Mouse (Mus musculus) neural tube, embryonic 14.5 days (tissue): ENCODE measurements around the gene Rabep1. TPM values are rescaled to one million over a fixed set of nuclear protein-coding genes. Genes with fewer than 3 reads are reported as not detected.
"Not testable (repeated sequence)": the region's sequence is repeated elsewhere in the genome, so short reads cannot be mapped to it uniquely, and the experiment has no call there.

Experiments
- ATAC-seq: fragments of 200-750 bp; cut with Nextera tagmentation; 2 replicates; pipeline ENCODE4 v1.8.0; 2017; ENCODE audit warnings: low read depth, mild to moderate bottlenecking, moderate TSS enrichment, moderate library complexity
- H3K27ac ChIP-seq: fragments of 300-500 bp; sonication (generic); 2 replicates; pipeline ENCODE4 v1.5.1; 2014; ENCODE audit warnings: low read depth, mild to moderate bottlenecking, control low read depth, low read length, moderate library complexity, mixed read lengths
- H3K27me3 ChIP-seq: fragments of 300-500 bp; sonication (generic); 2 replicates; pipeline ENCODE4 v1.6.1; 2014; ENCODE audit warnings: low read length; ENCODE audit not compliant: control insufficient read depth, insufficient read depth
- H3K36me3 ChIP-seq: fragments of 300-500 bp; sonication (generic); 2 replicates; pipeline ENCODE4 v1.6.1; 2014; ENCODE audit warnings: low read length, mixed read lengths; ENCODE audit not compliant: control insufficient read depth, insufficient read depth
- H3K4me1 ChIP-seq: fragments of 300-500 bp; sonication (generic); 2 replicates; pipeline ENCODE4 v1.6.1; 2014; ENCODE audit warnings: low read length; ENCODE audit not compliant: control insufficient read depth, insufficient read depth
- H3K4me2 ChIP-seq: fragments of 300-500 bp; sonication (generic); 2 replicates; pipeline ENCODE4 v1.6.1; 2014; ENCODE audit warnings: mild to moderate bottlenecking, low read depth, low read length, control low read depth
- H3K4me3 ChIP-seq: fragments of 300-500 bp; sonication (generic); 2 replicates; pipeline ENCODE4 v1.5.1; 2014; ENCODE audit warnings: low read depth, low read length, control low read depth, mixed read lengths
- H3K9ac ChIP-seq: fragments of 300-500 bp; sonication (generic); replicated peaks from 2 replicates; pipeline ENCODE4 v1.6.1; 2014; ENCODE audit warnings: low read depth, mild to moderate bottlenecking, control low read depth, low read length, mixed read lengths
- H3K9me3 ChIP-seq: fragments of 300-500 bp; sonication (generic); 2 replicates; pipeline ENCODE4 v1.6.1; 2016; ENCODE audit warnings: low read length; ENCODE audit not compliant: control insufficient read depth
- WGBS: fragments of 180-500 bp; shearing (Covaris S2); extraction: QIAGEN DNeasy Blood & Tissue Kit; methylation state at CpG from one replicate; pipeline ENCODE4 v1.1.7; 2014; 5-methylcytosine and 5-hydroxymethylcytosine counted together
- polyA plus RNA-seq: library from polyadenylated mRNA; unstranded; fragments of >200 nt; fragmentation: Nextera tagmentation; extraction: Ambion mirVana; gene quantifications from 2 replicates; pipeline ENCODE4 v1.2.1, GENCODE M21; 2014

Gene Rabep1
- polyA plus RNA-seq, 1 experiment from 2014 or later: 80.7 TPM

DNA sequence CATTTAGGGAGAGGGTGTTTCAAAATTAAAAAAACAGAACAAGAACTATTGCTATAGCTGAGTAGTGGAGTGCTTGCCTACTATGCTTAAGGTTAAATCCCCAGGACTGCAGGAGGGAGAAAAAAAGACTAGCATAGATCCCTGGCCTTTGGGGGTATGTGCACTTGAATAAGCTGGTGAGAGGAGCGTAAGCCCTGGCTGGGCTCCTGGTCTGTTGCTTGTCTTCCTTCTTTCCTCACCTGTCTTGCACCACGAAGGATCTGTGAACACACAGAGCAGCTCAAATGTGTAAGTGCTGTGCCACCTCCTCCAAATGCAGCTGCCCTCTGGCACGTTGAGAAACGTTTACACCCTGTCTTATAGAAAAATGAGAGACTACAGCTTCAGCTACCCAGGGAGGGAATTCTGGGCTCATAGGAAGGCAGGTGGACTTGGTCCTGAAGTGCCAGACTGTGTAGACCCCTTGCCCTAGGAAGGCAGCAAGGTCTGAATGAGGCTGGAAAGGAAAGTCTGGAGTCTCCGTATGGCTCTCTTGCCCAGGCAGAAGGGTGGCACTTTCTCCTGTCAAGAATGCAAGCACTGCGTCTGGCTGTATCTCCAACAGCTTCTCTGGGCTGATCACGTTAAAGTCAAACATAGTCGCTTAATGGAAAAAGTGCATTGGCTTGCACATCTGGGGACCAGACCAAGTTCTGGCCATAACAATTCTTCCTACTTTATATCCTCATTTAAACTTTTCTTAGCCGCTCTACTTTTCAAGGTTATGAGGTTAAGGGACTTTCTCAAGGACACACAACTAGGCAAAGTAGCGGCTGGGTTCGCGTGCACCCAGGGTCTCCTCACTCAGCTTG is 652 bp upstream of the Rabep1 start:
- peak overlapping the region; percentile 94 for H3K4me3 ChIP-seq
- H3K27ac ChIP-seq: no peak overlapping the region
- H3K9me3 ChIP-seq: no peaks in the 10 kb centered on the region
- H3K4me2 ChIP-seq: peak overlapping the region; percentile 89
- H3K9ac ChIP-seq: no peak overlapping the region
- H3K36me3 ChIP-seq: no peaks in the 10 kb centered on the region
- peak; percentile 26; the same call in 1 of the 2 replicates for ATAC-seq
- peaks cover 12% of the 10 kb centered on the region for H3K4me1 ChIP-seq
- H3K27me3 ChIP-seq: no peaks in the 10 kb centered on the region; the same call in 1 of the 2 replicates
- 21% methylated on average over 12 of the region's 12 CpGs for WGBS

DNA sequence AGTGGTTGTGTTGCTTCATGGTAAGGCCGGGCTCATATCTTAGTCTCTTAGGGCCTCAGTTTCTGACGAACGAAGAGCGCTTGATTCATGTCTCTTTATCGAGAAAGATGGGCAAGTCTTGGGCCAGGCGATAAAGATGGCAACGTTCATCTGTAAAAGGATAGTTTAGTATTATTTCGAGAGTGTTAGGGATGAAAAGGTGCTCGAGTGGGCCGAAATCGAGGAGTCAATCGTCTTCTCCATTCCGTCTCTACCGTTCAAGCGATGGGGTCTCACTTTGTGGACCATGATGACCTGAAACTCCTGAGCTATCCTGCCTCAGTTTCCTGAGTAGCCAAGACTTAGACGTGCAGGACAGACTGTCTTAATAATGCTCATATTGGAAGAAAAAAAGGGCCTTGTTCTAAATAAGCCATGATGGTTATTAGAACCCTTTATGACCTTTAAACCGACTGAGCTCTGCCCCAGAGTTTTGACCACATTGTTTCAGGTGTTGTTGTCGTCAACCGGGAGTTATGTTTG is 940 bp downstream of the Rabep1 start:
- H3K4me1 ChIP-seq: peaks cover 12% of the 10 kb centered on the region
- no peaks in the 10 kb centered on the region; the same call in 1 of the 2 replicates for H3K27me3 ChIP-seq
- H3K4me3 ChIP-seq: peak overlapping the region; percentile 94
- WGBS: 6% methylated on average over 19 of the region's 19 CpGs
- H3K9me3 ChIP-seq: no peaks in the 10 kb centered on the region
- no peaks in the 10 kb centered on the region for H3K36me3 ChIP-seq
- H3K27ac ChIP-seq: no peak overlapping the region
- ATAC-seq: no peak
- H3K4me2 ChIP-seq: peak overlapping the region; percentile 89
- H3K9ac ChIP-seq: peak overlapping the region; percentile 98

DNA sequence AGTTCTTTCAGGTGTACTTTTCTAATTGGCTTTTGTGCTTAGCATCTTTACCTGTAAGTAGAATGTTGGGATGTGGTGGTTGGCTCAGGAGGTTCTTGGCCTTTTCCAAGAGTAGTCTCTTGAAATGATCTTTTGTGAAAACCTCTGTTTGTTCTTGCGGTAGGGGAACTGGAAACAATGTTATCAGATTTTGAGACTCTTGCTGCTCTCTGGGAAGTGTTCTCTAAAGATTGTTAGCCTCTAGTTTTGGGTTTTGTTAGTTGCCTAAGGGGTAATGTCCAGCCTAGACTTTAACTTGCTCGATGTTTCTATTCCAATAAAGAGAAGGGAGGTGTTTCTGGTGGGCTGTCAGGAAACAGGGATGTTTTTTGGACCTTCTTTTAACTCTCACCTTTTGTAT is 1.5 kb downstream of the Rabep1 start:
- H3K9ac ChIP-seq: peak overlapping the region; percentile 98; the same call in 1 of the 2 replicates
- 65% methylated on average over 2 of the region's 2 CpGs for WGBS
- no peak for ATAC-seq

DNA sequence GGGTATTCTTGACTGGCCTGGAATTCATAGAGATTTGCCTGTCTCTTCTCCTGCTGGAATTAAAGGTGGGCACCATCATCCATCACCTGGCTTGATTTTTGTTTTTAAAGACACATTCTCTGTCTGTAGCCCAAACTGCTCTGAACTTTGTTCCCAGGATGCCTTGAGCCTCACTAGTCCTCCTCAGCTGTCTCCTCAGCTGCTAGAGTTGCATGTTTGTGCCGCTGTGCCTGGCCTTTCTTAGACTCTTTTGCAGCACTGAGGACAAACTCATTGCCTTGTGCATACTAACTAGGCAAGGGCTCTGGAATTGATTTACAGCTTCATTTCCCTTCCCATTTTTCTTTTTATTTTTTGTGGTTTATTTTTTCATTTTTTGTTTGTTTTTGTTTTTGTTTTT is 15.8 kb downstream of the Rabep1 start:
- H3K4me3 ChIP-seq: no peak overlapping the region
- no peak overlapping the region for H3K27ac ChIP-seq
- no peak overlapping the region for H3K9ac ChIP-seq
- no peak for ATAC-seq
- H3K4me1 ChIP-seq: no peaks in the 10 kb centered on the region
- no peak overlapping the region for H3K4me2 ChIP-seq
- H3K9me3 ChIP-seq: no peaks in the 10 kb centered on the region
- no peaks in the 10 kb centered on the region for H3K36me3 ChIP-seq
- no peaks in the 10 kb centered on the region for H3K27me3 ChIP-seq
- WGBS: 75% methylated on average over 1 of the region's 1 CpGs

More for the DNA sequence above, 1.5 kb downstream of the Rabep1 start:
- peaks cover 12% of the 10 kb centered on the region for H3K4me1 ChIP-seq
- H3K27me3 ChIP-seq: no peaks in the 10 kb centered on the region; the same call in 1 of the 2 replicates
- H3K27ac ChIP-seq: no peak overlapping the region
- no peaks in the 10 kb centered on the region for H3K9me3 ChIP-seq
- peak overlapping the region; percentile 89 for H3K4me2 ChIP-seq
- no peaks in the 10 kb centered on the region for H3K36me3 ChIP-seq
- H3K4me3 ChIP-seq: peak overlapping the region; percentile 94

DNA sequence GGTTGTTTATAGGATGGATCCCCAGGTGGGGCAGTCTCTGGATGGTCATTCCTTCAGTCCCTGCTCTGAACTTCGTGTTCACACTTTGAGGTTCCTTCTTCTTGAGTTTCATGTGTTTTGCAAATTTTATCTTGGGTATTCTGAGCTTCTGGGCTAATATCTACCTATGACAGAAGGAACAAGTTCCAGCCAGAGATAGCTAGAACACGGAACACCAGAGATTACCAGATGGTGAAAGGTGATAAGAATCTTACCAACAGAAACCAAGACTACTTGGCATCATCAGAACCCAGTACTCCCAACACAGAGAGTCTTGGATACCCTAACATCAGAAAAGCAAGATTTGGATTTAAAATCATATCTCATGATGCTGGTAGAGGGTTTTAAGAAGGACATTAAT is 18.6 kb downstream of the Rabep1 start:
- H3K36me3 ChIP-seq, H3K27ac ChIP-seq, H3K4me3 ChIP-seq, H3K9me3 ChIP-seq, H3K27me3 ChIP-seq, ATAC-seq, H3K4me2 ChIP-seq, H3K4me1 ChIP-seq, H3K9ac ChIP-seq: not testable (repeated sequence)
- WGBS: 94% methylated on average over 2 of the region's 2 CpGs

DNA sequence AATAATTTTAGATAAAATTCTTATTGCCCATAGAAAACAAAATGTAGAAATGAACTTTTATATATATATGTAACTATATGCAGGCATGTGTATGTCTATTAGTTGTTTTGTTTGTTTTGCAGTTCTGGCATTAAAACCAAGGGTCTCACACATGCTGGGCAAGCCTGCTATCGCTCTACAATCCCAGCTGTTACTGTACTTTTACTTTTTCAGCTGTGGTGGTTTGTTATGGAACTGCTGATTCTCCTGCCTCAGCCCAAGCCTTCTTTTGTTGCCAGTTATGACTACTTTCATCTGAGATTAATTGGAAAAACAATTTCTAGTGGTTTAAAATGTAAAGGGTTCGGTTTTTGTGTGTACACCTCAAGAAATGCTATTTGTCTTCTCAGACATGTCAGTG is 20.6 kb downstream of the Rabep1 start:
- Histone ChIP-seq H3K27me3 (no peaks in the 10 kb centered on the region), H3K27ac (no peak overlapping the region), H3K4me2 (no peak overlapping the region), H3K4me3 (no peak overlapping the region), H3K9me3 (no peaks in the 10 kb centered on the region), H3K9ac (no peak overlapping the region), H3K4me1 (no peaks in the 10 kb centered on the region), H3K36me3 (no peaks in the 10 kb centered on the region)
- no peak for ATAC-seq
- WGBS: 86% methylated on average over 2 of the region's 2 CpGs

DNA sequence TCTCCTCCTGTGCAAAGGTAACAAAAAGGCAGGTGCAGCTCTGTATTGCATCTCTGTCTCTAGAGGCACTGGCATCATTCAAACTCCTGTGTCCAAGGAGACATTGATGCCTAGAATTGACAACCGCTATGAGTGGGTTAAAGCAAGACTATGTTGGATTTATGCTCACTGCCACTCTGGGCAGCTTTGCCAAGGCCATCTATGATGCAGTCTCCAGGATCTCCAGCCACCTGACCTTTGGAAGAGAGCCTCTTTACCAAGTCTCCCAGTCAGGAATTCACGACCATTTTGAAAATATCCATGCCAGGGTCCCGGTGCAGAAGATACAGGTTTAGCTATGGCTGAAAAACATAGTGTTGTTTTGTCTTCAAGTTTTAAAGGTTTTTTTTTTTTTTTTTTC is 24.7 kb downstream of the Rabep1 start:
- Histone ChIP-seq H3K36me3 (no peaks in the 10 kb centered on the region), H3K27me3 (no peaks in the 10 kb centered on the region), H3K27ac (no peak overlapping the region), H3K9ac (no peak overlapping the region), H3K9me3 (no peaks in the 10 kb centered on the region), H3K4me1 (peaks cover 9% of the 10 kb centered on the region; the same call in 1 of the 2 replicates), H3K4me2 (no peak overlapping the region), H3K4me3 (no peak overlapping the region)
- WGBS: 99% methylated on average over 3 of the region's 3 CpGs
- ATAC-seq: no peak

DNA sequence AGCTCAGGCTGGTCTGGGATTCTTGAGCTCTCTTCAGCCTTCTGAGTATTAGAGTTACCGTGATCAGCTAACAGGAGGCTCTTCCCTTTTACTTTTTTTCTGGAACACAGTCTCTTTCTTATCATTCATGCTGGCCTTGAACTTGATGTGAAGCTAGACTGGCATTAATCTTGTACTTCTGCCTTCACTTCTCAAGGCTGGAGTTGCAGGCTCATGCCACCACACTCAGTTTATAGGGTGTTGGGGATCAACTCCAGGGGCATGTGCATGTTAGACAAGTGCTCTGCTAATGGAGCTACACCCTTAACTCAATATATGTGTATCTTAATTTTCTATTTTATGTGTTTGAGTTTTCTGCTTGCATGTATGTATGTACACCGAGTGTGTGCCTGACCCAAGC is 25.2 kb downstream of the Rabep1 start:
- no peak for ATAC-seq
- Histone ChIP-seq H3K27ac (no peak overlapping the region), H3K4me2 (no peak overlapping the region), H3K4me1 (peaks cover 10% of the 10 kb centered on the region; the same call in 1 of the 2 replicates), H3K9me3 (no peaks in the 10 kb centered on the region), H3K27me3 (no peaks in the 10 kb centered on the region), H3K4me3 (no peak overlapping the region), H3K9ac (no peak overlapping the region), H3K36me3 (no peaks in the 10 kb centered on the region)
- 94% methylated on average over 2 of the region's 2 CpGs for WGBS

DNA sequence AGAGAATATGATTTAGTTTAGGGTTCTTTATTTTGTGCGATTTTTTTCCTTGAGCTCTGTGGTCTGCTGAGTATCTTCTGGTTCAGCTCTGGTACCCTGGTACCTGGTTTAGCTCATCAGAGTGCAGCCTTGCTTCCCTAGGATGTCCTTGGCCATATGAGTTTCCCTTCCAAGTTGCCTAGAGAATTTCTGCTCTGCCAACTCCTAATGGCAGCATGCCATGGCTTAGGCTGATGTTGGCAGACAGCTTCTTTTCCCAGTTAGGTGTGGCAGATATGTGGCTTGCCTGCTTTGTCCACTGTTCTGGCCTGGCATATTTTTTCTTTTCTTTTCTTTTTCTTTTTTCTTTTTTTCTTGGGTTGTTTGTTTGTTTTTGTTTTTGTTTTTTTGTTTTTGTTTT is 25.8 kb downstream of the Rabep1 start:
- ATAC-seq: no peak
- Histone ChIP-seq H3K4me3 (no peak overlapping the region), H3K4me2 (no peak overlapping the region), H3K4me1 (peaks cover 10% of the 10 kb centered on the region; the same call in 1 of the 2 replicates), H3K9ac (no peak overlapping the region), H3K36me3 (no peaks in the 10 kb centered on the region), H3K9me3 (no peaks in the 10 kb centered on the region), H3K27ac (no peak overlapping the region), H3K27me3 (no peaks in the 10 kb centered on the region)
- 85% methylated on average over 1 of the region's 1 CpGs for WGBS
